Mouse (Mus musculus) bone marrow macrophage, adult 2 months (primary cell): Measurements from ENCODE around the gene Aldh1l1.

Source experiments
- CTCF ChIP-seq: IDR thresholded peaks from 2 replicates; pipeline ENCODE4 v1.5.1; 2012; ENCODE audit warnings: low read depth, mild to moderate bottlenecking, low read length, moderate library complexity
- POLR2A ChIP-seq: IDR thresholded peaks from 2 replicates; pipeline ENCODE4 v1.6.1; 2012; ENCODE audit warnings: mild to moderate bottlenecking, low read depth, low read length, borderline replicate concordance

GRCm38 (mm10) chr6:90594972-90595371 is 108.7 kb downstream of the Aldh1l1 start:
- TF ChIP-seq POLR2A (no peak), CTCF (no peak)
